Mouse (Mus musculus): ENCODE data around the gene Ifi35. TPM values are rescaled to one million over a fixed set of nuclear protein-coding genes. Genes with fewer than 3 reads are reported as not detected.

Gene Ifi35
- polyA plus RNA-seq, 1 experiment from 2014 or later, result 3.8 TPM

DNA sequence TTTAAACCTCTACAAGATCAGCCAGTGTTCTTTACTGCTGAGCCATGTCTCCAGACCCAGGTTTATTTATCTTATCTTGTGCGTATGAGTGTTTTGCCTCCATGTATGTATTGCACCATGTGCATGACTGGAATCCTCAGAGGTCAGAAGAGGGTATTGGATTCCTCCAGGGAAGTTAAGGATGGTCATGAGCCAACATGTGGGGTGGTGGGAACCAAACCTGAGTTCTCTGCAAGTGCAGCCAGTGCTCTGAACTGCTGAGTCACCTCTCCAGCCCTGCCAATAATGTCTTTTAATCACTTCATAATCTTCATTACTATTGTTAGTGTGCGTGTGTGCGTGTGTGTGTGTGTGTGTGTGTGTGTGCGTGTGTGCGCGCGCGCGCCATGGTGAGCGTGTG lies 3.3 kb downstream of the Ifi35 start:
- Histone ChIP-seq H3K36me3 (peaks cover 6% of the 10 kb centered on the region), H3K4me1 (replicated peaks) (no peaks in the 10 kb centered on the region), H3K27me3 (no peaks in the 10 kb centered on the region), H3K4me3 (no peak overlapping the region), H3K9ac (no peak overlapping the region), H3K9me3 (no peaks in the 10 kb centered on the region), H3K27ac (replicated peaks) (no peak overlapping the region), H3K4me2 (no peak overlapping the region)
- WGBS, result 96% methylated on average over 10 of the region's 10 CpGs
- ATAC-seq (ENCODE audit: low read depth), result no peak

DNA sequence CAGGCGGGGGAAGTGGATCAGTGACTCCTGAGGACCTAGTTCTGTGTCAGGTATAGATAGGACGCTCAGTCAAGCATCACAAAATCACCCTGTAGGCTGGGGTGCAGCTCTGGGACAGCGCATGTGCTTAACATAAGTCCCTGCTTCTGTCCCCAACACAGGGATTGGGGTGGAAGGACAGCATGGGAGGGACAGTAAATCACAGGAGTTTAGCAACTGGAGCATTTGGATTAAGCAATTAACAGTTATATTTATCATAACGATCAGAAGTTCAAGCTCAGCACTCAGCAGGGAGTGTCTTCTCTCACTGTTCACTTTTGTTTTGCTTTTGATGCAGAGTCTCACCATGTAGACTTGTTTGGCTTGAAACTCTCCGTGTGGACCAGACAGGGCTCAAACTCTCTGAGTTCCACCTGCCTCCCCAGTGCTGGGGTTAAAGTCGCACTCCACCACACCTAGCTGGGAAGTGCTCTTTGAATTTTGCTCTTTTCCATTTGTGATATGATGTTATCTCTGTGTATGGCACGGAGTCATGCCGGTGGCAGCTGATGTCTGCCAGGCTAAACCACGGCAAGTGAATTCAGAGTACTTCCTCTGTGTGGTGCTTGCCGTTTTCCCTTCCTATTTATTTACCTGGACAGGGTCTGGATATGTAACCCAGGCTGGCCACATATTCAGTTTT lies 4.0 kb downstream of the Ifi35 start:
- Histone ChIP-seq H3K36me3 (peaks cover 9% of the 10 kb centered on the region), H3K4me2 (no peak overlapping the region), H3K27ac (replicated peaks) (no peak overlapping the region), H3K4me3 (no peak overlapping the region), H3K4me1 (replicated peaks) (no peaks in the 10 kb centered on the region), H3K9me3 (no peaks in the 10 kb centered on the region), H3K9ac (no peak overlapping the region), H3K27me3 (no peaks in the 10 kb centered on the region)
- no peak for ATAC-seq (ENCODE audit: low read depth)
- WGBS, result 74% methylated on average over 10 of the region's 10 CpGs

DNA sequence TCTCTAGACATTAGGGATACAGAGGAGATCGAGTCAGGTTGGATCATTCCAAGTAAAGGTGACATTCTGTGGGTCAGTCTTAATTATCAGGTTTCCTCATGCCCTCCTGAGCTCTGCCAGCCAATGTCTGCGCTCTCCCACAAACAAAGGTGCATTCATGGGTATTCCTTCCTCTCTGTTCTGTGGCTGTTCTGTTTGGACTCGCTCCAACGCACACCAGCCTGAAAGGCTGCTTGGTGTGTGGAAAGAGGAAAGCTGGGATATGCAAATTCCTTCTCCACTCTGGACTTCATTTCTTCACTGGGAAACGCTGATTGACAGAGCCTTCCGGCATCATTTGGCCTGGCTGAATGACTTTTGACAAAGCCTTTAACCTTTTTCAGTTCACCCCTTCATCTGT lies 6.5 kb downstream of the Ifi35 start:
- no peak for ATAC-seq (ENCODE audit: low read depth)
- Histone ChIP-seq H3K27me3 (no peaks in the 10 kb centered on the region), H3K36me3 (peaks cover 33% of the 10 kb centered on the region), H3K4me3 (no peak overlapping the region), H3K9ac (no peak overlapping the region), H3K27ac (replicated peaks) (peak overlapping the region; percentile 54; the same call in 1 of the 2 replicates), H3K9me3 (no peaks in the 10 kb centered on the region), H3K4me1 (replicated peaks) (no peaks in the 10 kb centered on the region), H3K4me2 (no peak overlapping the region)
- 53% methylated on average over 6 of the region's 6 CpGs for WGBS

DNA sequence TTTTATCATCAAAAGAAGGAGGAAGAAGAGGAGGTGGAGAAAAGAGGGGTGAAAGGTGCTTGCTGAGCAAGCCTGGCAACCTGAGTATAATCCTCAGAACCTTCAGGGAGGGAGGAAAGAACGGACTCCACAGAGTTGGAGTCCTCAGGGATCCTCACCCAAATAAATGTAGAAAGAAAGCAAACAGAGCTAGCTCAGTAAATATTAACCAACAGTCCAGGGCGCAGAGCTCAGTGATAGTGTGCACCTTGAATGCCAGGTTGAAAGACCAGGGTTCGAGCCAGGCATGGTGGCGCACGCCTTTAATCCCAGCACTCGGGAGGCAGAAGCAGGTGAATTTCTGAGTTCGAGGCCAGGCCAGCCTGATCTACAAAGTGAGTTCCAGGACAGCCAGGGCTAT lies 7.4 kb downstream of the Ifi35 start:
- no peak for ATAC-seq (ENCODE audit: low read depth)
- no peaks in the 10 kb centered on the region for H3K4me1 ChIP-seq (replicated peaks)
- no peaks in the 10 kb centered on the region for H3K9me3 ChIP-seq

DNA sequence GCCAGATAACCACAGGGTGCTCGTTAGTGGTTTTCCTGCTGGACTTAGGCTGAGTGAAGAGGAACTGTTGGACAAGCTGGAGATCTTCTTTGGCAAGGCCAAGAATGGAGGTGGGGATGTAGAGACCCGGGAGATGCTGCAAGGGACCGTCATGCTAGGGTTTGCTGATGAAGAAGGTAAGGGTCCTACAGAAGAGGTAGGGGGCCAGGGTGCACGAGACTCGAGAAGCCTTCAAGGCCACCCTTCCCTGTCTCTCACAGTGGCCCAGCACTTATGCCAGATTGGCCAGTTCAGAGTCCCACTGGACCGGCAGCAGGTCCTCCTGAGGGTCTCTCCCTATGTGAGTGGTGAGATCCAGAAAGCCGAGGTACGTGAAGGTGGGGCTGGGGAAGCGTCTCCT lies 9.4 kb downstream of the Ifi35 start:
- 90% methylated on average over 9 of the region's 9 CpGs for WGBS
- ATAC-seq (ENCODE audit: low read depth), result no peak
- Histone ChIP-seq H3K27ac (replicated peaks) (no peak overlapping the region), H3K36me3 (peaks cover 62% of the 10 kb centered on the region), H3K9ac (no peak overlapping the region), H3K9me3 (no peaks in the 10 kb centered on the region), H3K27me3 (no peaks in the 10 kb centered on the region), H3K4me2 (no peak overlapping the region), H3K4me3 (no peak overlapping the region), H3K4me1 (replicated peaks) (peaks cover 6% of the 10 kb centered on the region)

More for the DNA sequence above, 7.4 kb downstream of the Ifi35 start:
- Histone ChIP-seq H3K4me2 (no peak overlapping the region), H3K27ac (replicated peaks) (no peak overlapping the region), H3K36me3 (peaks cover 42% of the 10 kb centered on the region), H3K9ac (no peak overlapping the region), H3K27me3 (no peaks in the 10 kb centered on the region), H3K4me3 (no peak overlapping the region)
- WGBS, result 88% methylated on average over 7 of the region's 7 CpGs

DNA sequence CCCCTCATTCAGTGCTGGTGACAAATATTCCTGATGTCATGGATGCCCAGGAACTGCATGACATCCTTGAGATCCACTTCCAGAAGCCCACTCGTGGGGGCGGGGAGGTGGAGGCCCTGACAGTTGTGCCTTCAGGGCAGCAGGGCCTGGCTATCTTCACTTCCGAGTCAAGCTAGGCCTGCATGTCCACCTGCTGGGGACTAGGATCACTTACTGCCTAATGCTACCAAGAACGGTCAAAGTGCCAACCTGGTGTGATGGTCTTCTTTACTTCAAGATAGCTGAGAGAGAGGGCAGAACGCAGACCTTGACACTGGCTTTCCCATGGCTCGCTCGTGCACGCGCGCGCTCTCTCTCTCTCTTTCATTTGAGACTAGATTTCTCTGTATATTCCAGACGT lies 10.0 kb downstream of the Ifi35 start:
- Histone ChIP-seq H3K4me3 (no peak overlapping the region), H3K36me3 (peaks cover 63% of the 10 kb centered on the region), H3K9ac (no peak overlapping the region), H3K4me2 (no peak overlapping the region), H3K27me3 (no peaks in the 10 kb centered on the region), H3K4me1 (replicated peaks) (peaks cover 12% of the 10 kb centered on the region), H3K9me3 (no peaks in the 10 kb centered on the region), H3K27ac (replicated peaks) (no peak overlapping the region)
- no peak for ATAC-seq (ENCODE audit: low read depth)
- WGBS, result 82% methylated on average over 12 of the region's 12 CpGs

DNA sequence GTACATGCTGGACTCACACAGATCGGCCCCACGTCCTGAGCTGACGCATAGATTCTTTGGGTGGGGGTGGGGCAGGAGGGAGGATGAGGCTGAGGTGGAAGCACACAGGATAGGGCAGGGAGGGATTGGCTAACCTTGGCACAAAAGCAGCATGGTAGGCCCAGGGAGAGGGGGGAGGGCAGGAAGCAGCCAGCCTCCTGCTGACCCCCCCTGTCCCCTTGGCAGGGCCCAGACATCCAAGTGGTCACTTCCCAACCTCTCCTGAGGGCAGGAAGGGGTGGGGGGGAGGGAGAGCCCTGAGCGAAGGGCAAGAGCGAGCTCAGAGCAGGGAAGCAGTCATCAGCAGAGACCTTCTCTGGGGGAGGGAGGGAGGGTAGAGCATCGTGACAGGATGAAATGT lies 11.5 kb downstream of the Ifi35 start:
- Histone ChIP-seq H3K4me2 (no peak overlapping the region), H3K27ac (replicated peaks) (no peak overlapping the region), H3K9ac (no peak overlapping the region), H3K9me3 (no peaks in the 10 kb centered on the region), H3K4me3 (no peak overlapping the region), H3K27me3 (no peaks in the 10 kb centered on the region), H3K36me3 (peaks cover 63% of the 10 kb centered on the region), H3K4me1 (replicated peaks) (peaks cover 27% of the 10 kb centered on the region)
- WGBS, result 40% methylated on average over 5 of the region's 6 CpGs
- ATAC-seq (ENCODE audit: low read depth), result no peak

DNA sequence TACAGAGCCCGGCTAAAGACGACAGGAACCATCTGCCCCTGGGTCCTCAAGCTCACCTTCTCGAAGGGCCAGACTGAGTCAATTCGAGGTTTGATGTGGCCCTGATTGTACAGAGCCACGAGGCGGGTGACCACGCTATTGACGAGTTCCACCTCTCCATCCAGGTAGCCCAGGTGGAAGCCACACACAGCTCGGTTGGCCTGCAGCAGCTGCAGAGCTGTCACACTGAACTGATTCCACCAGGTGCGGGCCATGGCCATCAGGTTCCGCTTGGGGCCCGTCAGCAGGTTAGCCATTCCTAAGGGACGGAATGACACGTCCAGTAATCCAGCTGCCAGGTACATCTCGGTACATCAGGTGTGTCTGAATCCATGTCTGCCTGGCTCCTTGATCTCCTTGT lies 12.1 kb downstream of the Ifi35 start:
- ATAC-seq (ENCODE audit: low read depth), result no peak
- Histone ChIP-seq H3K4me2 (no peak overlapping the region), H3K27me3 (no peaks in the 10 kb centered on the region), H3K27ac (replicated peaks) (no peak overlapping the region), H3K36me3 (peaks cover 63% of the 10 kb centered on the region), H3K4me1 (replicated peaks) (peaks cover 31% of the 10 kb centered on the region), H3K9me3 (no peaks in the 10 kb centered on the region), H3K4me3 (no peak overlapping the region), H3K9ac (no peak overlapping the region; the same call in 1 of the 2 replicates)
- WGBS, result 88% methylated on average over 15 of the region's 15 CpGs

DNA sequence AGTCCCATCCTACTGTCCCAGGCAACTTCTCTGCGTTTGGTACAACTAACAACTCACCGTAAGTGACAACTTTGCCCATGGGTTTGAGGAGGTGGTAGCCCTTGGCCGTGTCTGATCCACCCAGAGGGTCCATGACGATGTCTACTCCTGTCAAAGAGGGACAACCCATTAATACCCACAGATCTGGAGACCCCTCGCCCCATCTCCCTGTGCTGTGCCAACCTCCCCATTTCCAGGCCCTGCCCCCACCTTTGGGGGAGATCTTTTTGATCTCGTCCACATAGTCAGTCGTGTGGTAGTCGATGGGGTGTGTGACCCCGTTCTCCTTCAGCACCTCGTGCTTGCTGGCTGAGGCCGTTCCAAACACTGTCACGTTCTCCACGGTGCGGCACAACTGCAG lies 13.9 kb downstream of the Ifi35 start:
- ATAC-seq (ENCODE audit: low read depth), result no peak
- no peak overlapping the region for H3K9ac ChIP-seq
- no peak overlapping the region for H3K27ac ChIP-seq (replicated peaks)
- H3K4me2 ChIP-seq, result peak overlapping the region; percentile 86; the same call in 1 of the 2 replicates
- H3K36me3 ChIP-seq, result peaks cover 55% of the 10 kb centered on the region
- H3K4me1 ChIP-seq (replicated peaks), result peaks cover 42% of the 10 kb centered on the region
- no peaks in the 10 kb centered on the region for H3K9me3 ChIP-seq
- no peaks in the 10 kb centered on the region for H3K27me3 ChIP-seq
- H3K4me3 ChIP-seq, result no peak overlapping the region
- 64% methylated on average over 14 of the region's 14 CpGs for WGBS

DNA sequence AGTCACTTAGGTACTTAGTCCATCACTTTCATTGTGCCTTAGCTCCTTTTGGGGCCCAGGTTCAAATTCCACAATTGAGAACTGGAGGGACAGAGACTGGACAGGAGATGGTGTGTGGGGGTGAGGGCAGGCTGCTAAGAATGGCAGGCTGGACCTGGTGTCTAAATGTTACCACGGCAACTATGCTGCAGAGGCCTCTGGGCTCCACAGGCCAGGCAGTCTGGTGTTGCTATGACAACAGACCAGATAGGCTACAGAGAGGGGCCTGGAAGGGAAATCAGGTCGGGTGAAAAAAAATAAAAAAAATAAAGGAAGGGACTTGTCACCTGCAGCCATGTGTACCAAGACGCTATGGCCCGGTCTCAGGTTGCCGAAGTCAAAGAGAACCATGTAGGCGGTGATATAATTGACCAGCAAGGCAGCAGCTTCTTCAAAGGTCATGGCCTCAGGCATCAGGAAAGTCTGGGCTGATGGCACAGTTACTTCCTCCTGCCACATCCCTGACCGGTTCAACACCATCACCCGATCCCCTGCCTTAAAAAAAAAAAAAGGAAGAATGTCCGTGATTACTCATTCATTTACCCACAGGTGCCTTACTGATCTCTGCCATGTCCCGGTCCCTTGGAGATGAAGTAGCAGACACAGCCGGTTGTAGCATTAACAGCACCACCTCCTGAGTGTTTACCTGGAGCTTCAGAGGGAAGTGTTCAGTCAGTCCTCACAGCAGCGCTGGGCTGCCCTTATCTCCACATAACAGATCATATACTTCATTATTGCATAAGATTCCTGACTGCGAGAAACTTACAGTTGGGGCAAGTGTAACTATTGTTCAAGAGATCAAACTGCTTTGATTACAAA lies 14.6 kb downstream of the Ifi35 start:
- Histone ChIP-seq H3K4me2 (peak overlapping the region; percentile 86), H3K27ac (replicated peaks) (0 out of 2 replicates have a peak overlapping the region, but pooled peaks have one; percentile 28), H3K36me3 (peaks cover 48% of the 10 kb centered on the region), H3K4me3 (peak overlapping the region; percentile 99), H3K9me3 (no peaks in the 10 kb centered on the region), H3K9ac (peak overlapping the region; percentile 93), H3K27me3 (no peaks in the 10 kb centered on the region), H3K4me1 (replicated peaks) (peaks cover 49% of the 10 kb centered on the region)
- WGBS, result 30% methylated on average over 13 of the region's 13 CpGs
- no peak for ATAC-seq (ENCODE audit: low read depth)

DNA sequence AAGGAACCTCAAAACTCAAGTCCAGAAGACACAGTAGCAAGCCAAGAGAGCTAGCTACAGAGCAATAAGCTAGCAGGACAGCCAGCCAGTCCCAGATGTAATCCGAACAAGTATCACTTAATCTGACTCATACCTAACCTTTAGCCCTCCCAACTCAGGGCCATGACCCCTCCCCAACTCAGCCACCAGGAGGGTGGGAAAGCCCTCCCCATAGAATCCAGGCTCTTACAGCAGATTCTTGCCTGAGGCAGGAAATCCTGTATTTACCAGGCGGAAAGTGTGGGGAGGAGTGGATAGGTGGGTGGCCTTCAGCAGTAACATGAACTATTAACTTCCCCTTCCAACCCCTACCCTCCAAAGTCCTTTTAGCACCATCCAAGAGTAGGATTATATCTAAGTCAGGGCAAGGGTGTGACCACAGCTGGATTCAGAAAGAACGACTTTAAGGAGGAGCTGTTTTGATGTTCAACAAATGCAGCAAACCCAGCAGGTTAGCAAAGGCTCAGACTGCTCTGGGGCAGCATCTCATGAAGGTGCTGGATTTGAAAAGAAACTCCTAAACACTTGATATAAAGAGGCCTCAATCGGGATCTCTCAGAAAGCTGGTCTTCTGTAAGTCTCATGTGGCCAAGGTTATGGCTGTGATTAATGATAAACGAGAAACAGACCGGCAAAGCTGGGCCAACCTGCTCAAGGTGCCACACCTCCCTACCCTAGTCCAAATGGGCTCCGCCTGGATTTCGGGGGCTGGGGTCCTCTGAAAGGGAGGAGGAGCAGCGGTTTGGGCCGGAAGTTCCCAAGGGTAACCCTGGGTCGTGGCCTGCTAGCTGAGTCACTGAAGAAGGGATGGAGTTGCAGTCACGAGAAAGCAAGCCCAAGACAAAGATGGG lies 16.2 kb downstream of the Ifi35 start, which contains the start of gene Rnd2:
Gene Rnd2, plus strand, starts transcription at position 789 of the 890 bp plus-strand sequence.
- WGBS, result 13% methylated on average over 12 of the region's 12 CpGs

More for the DNA sequence above, 16.2 kb downstream of the Ifi35 start, which contains the start of gene Rnd2:
- Histone ChIP-seq H3K4me3 (peak within 1 kb of the TSS; percentile 99), H3K9ac (peak within 1 kb of the TSS; percentile 93), H3K36me3 (peaks cover 32% of the 10 kb centered on the region), H3K4me1 (replicated peaks) (peaks cover 58% of the 10 kb centered on the region), H3K4me2 (peak within 1 kb of the TSS; percentile 86), H3K9me3 (no peaks in the 10 kb centered on the region), H3K27me3 (no peaks in the 10 kb centered on the region), H3K27ac (replicated peaks) (peak within 1 kb of the TSS; percentile 93)
- 0 out of 2 replicates have a peak, but pooled peaks have one; percentile 0 for ATAC-seq (ENCODE audit: low read depth)

Measured in neural tube, embryonic 13.5 days (tissue).